Mouse (Mus musculus) liver, adult 2 months (tissue): ENCODE measurements at regions not wholly inside any gene's neighbourhood (a gene's known extent, or its start where the extent isn't known, plus 50 kb on each side); places are given as distances from the start of the nearest gene placed in this dataset.

ENCODE experiments used
- CTCF ChIP-seq: fragments of 200-500 bp; IDR thresholded peaks from 2 replicates; pipeline ENCODE4 v1.5.1; 2011; ENCODE audit warnings: low read depth, low read length, control low read depth
- POLR2A ChIP-seq: fragments of 200-500 bp; IDR thresholded peaks from 2 replicates; pipeline ENCODE4 v1.6.1; 2011; ENCODE audit warnings: low read length, control low read depth; ENCODE audit not compliant: insufficient read depth; ENCODE audit errors: extremely low read depth

DNA sequence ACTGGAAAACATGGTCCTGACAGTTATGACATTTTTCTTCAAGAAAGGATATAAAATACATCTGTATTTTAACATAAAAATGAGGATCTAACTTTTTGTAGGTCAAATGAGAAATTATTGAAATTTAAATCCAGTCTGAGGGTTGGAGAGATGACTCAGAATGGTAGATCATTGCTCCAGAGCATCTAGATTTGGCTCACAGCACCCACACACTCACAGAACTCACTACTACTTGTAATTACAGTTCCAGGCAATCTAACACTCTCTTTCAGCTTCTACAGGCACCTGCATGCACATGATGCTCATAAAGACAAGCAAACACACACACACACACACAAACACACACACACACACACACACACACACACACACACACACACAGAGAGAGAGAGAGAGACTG is 159.7 kb upstream of the Atp1b1 start:
- TF ChIP-seq CTCF (no peak), POLR2A (no peak)
